Mouse (Mus musculus): Measurements from ENCODE around the gene Bcl6b. TPM values are rescaled to one million over a fixed set of nuclear protein-coding genes. Genes with fewer than 3 reads are reported as not detected.
A peak's percentile ranks its signal among the peaks of the same experiment; 100 is the strongest.

Gene Bcl6b
- polyA plus RNA-seq, 2 experiments from 2014 or later, result 0.31 to 0.56 TPM

GRCm38 (mm10) chr11:70233016-70233415 lies 3.4 kb upstream of the Bcl6b start:
- no peak for ATAC-seq

- no peak for ATAC-seq
Measured at GRCm38 (mm10) chr11:70232546-70232945, 2.9 kb upstream of the Bcl6b start.

- ATAC-seq, result peak; percentile 73
Measured at GRCm38 (mm10) chr11:70230239-70230727, 685 bp upstream of the Bcl6b start.

- peak; percentile 80 for ATAC-seq
Measured at GRCm38 (mm10) chr11:70228828-70229227, 770 bp downstream of the Bcl6b start.

- no peak for ATAC-seq
Measured at GRCm38 (mm10) chr11:70227661-70228245, 1.8 kb downstream of the Bcl6b start.

GRCm38 (mm10) chr11:70227126-70227525 lies 2.5 kb downstream of the Bcl6b start:
- no peak for ATAC-seq

GRCm38 (mm10) chr11:70226602-70226890 lies 3.1 kb downstream of the Bcl6b start:
- ATAC-seq, result no peak

- no peak for ATAC-seq
Measured at GRCm38 (mm10) chr11:70225798-70226601, 3.6 kb downstream of the Bcl6b start.

GRCm38 (mm10) chr11:70223724-70224123 lies 5.9 kb downstream of the Bcl6b start:
- no peak for ATAC-seq

- no peak for ATAC-seq
Measured at GRCm38 (mm10) chr11:70221603-70222500, 7.7 kb downstream of the Bcl6b start.

GRCm38 (mm10) chr11:70220731-70221602 lies 8.6 kb downstream of the Bcl6b start, which contains the start of gene Slc16a13:
TSS of gene Slc16a13 (minus strand) at chr11:70221064.
- ATAC-seq, result peak; percentile 94

- no peak for ATAC-seq
Measured at GRCm38 (mm10) chr11:70220323-70220722, 9.3 kb downstream of the Bcl6b start.

GRCm38 (mm10) chr11:70219873-70220272 lies 9.7 kb downstream of the Bcl6b start:
- no peak for ATAC-seq

GRCm38 (mm10) chr11:70218741-70219470 lies 10.7 kb downstream of the Bcl6b start:
- ATAC-seq, result no peak

- no peak for ATAC-seq
Measured at GRCm38 (mm10) chr11:70218039-70218438, 11.6 kb downstream of the Bcl6b start.

GRCm38 (mm10) chr11:70216103-70216502 lies 13.5 kb downstream of the Bcl6b start:
- ATAC-seq, result no peak

- no peak for ATAC-seq
Measured at GRCm38 (mm10) chr11:70215301-70215700, 14.3 kb downstream of the Bcl6b start.

- ATAC-seq, result no peak
Measured at GRCm38 (mm10) chr11:70214856-70215209, 14.8 kb downstream of the Bcl6b start.

- ATAC-seq, result no peak
Measured at GRCm38 (mm10) chr11:70214191-70214855, 15.3 kb downstream of the Bcl6b start.

GRCm38 (mm10) chr11:70213736-70214135 lies 15.9 kb downstream of the Bcl6b start:
- no peak for ATAC-seq

- peak; percentile 63 for ATAC-seq
Measured at GRCm38 (mm10) chr11:70212896-70213295, 16.7 kb downstream of the Bcl6b start.

All from CD4-positive, CD25-positive, alpha-beta regulatory T cell, adult 4 months (primary cell).